Mouse (Mus musculus) C2C12 (cell line): ENCODE measurements around the gene Cntfr.

ENCODE experiments used
- CTCF ChIP-seq: IDR thresholded peaks from one replicate; pipeline ENCODE4 v1.5.1; 2011; ENCODE audit not compliant: control insufficient read depth, insufficient read depth, insufficient read length
- MYOD1 ChIP-seq: IDR thresholded peaks from one replicate; pipeline ENCODE4 v1.6.1; 2011; ENCODE audit warnings: low read depth; ENCODE audit not compliant: control insufficient read depth, insufficient read length
- USF1 ChIP-seq: IDR thresholded peaks from one replicate; pipeline ENCODE4 v1.6.1; 2011; ENCODE audit warnings: low read depth, mild to moderate bottlenecking, control low read depth, moderate library complexity

- TF ChIP-seq USF1 (no peak), MYOD1 (no peak), CTCF (peak; percentile 58)
Measured at GRCm38 (mm10) chr4:41614156-41614555, 82.7 kb downstream of the Cntfr start.
